Mouse (Mus musculus): ENCODE results near the gene Myo16. TPM values are rescaled to one million over a fixed set of nuclear protein-coding genes. Genes with fewer than 3 reads are reported as not detected.

Myo16 gene
- polyA plus RNA-seq, 1 experiment = not detected

DNA sequence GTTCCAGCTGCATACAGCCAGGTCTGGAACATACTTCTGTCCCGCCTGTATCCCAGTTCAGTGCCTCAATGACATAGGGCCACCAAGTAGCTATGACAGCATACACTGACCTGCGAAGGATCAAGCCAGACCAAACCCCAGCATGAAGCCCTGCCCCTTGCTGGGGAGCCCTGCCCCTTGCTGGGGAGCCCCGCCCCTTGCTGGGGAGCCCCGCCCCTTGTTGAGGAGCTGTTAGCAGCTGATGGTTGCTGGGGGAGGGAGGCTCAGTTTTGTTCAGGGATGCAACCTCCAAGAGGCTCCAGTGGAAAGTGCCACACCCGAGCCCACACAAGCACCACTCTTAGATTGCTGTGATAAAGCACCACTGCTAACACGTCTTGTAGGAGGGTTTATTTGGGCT is 266.8 kb downstream of the Myo16 start:
- no peaks in the 10 kb centered on the region for H3K9me3 ChIP-seq (replicated peaks; ENCODE audit: control insufficient read depth, insufficient read depth, low read length, poor library complexity, severe bottlenecking)
- no peak overlapping the region for H3K9ac ChIP-seq (ENCODE audit: low read depth, poor library complexity, severe bottlenecking)
- no peaks in the 10 kb centered on the region for H3K4me1 ChIP-seq (ENCODE audit: control insufficient read depth, insufficient read depth, low read length)
- no peak for TF ChIP-seq EP300 (IDR thresholded peaks at IDR 0.05; ENCODE audit: insufficient read depth, low read depth, low read length)
- no peak overlapping the region for H3K4me3 ChIP-seq (ENCODE audit: low read depth, low read length)
- H3K36me3 ChIP-seq (ENCODE audit: control insufficient read depth, insufficient read depth, low read length, poor library complexity, severe bottlenecking) = no peaks in the 10 kb centered on the region
- no peak overlapping the region for H3K27ac ChIP-seq (ENCODE audit: insufficient read depth, low read length)
- H3K27me3 ChIP-seq (ENCODE audit: control insufficient read depth, insufficient read depth, low read length, poor library complexity, severe bottlenecking) = no peaks in the 10 kb centered on the region

DNA sequence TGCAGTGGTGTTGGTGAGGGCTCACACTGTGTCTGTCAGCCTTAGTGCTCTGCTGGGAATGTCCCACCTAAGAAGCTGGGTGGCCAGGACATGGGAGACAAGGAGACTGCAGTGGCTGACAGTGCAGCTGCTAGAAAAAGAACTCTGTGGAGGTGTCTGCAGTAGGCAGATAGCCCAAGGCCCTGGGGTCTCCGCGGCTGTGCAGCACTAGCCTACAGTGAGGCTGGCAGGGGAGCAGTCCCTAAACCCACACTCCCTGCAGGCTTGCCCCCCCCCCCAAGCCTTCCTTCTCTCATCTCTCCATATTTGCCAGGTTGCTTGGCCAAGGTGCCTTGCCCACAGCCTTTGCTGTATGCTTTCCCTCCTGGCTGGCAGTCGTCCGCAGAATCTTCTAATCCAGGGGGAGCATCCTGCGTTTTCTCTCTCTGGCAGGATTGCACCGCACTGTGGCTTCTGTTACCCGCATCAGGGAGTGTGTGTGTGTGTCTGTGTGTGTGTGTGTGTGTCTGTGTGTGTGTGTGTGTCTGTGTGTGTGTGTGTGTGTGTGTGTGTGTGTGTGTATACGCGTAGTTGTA is 267.9 kb downstream of the Myo16 start:
- no peaks in the 10 kb centered on the region for H3K4me1 ChIP-seq (ENCODE audit: control insufficient read depth, insufficient read depth, low read length)
- H3K36me3 ChIP-seq (ENCODE audit: control insufficient read depth, insufficient read depth, low read length, poor library complexity, severe bottlenecking) = no peaks in the 10 kb centered on the region
- H3K9ac ChIP-seq (ENCODE audit: low read depth, poor library complexity, severe bottlenecking) = no peak overlapping the region
- no peak overlapping the region for H3K27ac ChIP-seq (ENCODE audit: insufficient read depth, low read length)
- TF ChIP-seq CTCF (IDR thresholded peaks at IDR 0.05; ENCODE audit: low read depth, low read length) (no peak), POLR2A (IDR thresholded peaks at IDR 0.05; ENCODE audit: insufficient read depth, low read length) (no peak), EP300 (IDR thresholded peaks at IDR 0.05; ENCODE audit: insufficient read depth, low read depth, low read length) (no peak)
- no peak overlapping the region for H3K4me3 ChIP-seq (ENCODE audit: low read depth, low read length)
- H3K9me3 ChIP-seq (replicated peaks; ENCODE audit: control insufficient read depth, insufficient read depth, low read length, poor library complexity, severe bottlenecking) = no peaks in the 10 kb centered on the region
- no peaks in the 10 kb centered on the region for H3K27me3 ChIP-seq (ENCODE audit: control insufficient read depth, insufficient read depth, low read length, poor library complexity, severe bottlenecking)

GRCm38 (mm10) chr8:10435492-10435891 is 281.8 kb downstream of the Myo16 start:
- Histone ChIP-seq H3K27me3 (ENCODE audit: control insufficient read depth, insufficient read depth, low read length, poor library complexity, severe bottlenecking) (no peaks in the 10 kb centered on the region), H3K36me3 (ENCODE audit: control insufficient read depth, insufficient read depth, low read length, poor library complexity, severe bottlenecking) (no peaks in the 10 kb centered on the region), H3K9me3 (replicated peaks; ENCODE audit: control insufficient read depth, insufficient read depth, low read length, poor library complexity, severe bottlenecking) (no peaks in the 10 kb centered on the region), H3K9ac (ENCODE audit: low read depth, poor library complexity, severe bottlenecking) (no peak overlapping the region), H3K4me1 (ENCODE audit: control insufficient read depth, insufficient read depth, low read length) (no peaks in the 10 kb centered on the region), H3K4me3 (ENCODE audit: low read depth, low read length) (no peak overlapping the region), H3K27ac (ENCODE audit: insufficient read depth, low read length) (no peak overlapping the region)
- no peak for TF ChIP-seq POLR2A (IDR thresholded peaks at IDR 0.05; ENCODE audit: insufficient read depth, low read length)
- no peak for TF ChIP-seq CTCF (IDR thresholded peaks at IDR 0.05; ENCODE audit: low read depth, low read length)
- TF ChIP-seq EP300 (IDR thresholded peaks at IDR 0.05; ENCODE audit: insufficient read depth, low read depth, low read length) = no peak

GRCm38 (mm10) chr8:10438772-10439171 is 285.1 kb downstream of the Myo16 start:
- no peak overlapping the region for H3K4me3 ChIP-seq (ENCODE audit: low read depth, low read length)
- no peak for TF ChIP-seq POLR2A (IDR thresholded peaks at IDR 0.05; ENCODE audit: insufficient read depth, low read length)
- no peak for TF ChIP-seq EP300 (IDR thresholded peaks at IDR 0.05; ENCODE audit: insufficient read depth, low read depth, low read length)
- peak; percentile 95 for TF ChIP-seq CTCF (IDR thresholded peaks at IDR 0.05; ENCODE audit: low read depth, low read length)
- H3K36me3 ChIP-seq (ENCODE audit: control insufficient read depth, insufficient read depth, low read length, poor library complexity, severe bottlenecking) = no peaks in the 10 kb centered on the region
- H3K27me3 ChIP-seq (ENCODE audit: control insufficient read depth, insufficient read depth, low read length, poor library complexity, severe bottlenecking) = no peaks in the 10 kb centered on the region
- H3K9ac ChIP-seq (ENCODE audit: low read depth, poor library complexity, severe bottlenecking) = no peak overlapping the region
- H3K4me1 ChIP-seq (ENCODE audit: control insufficient read depth, insufficient read depth, low read length) = no peaks in the 10 kb centered on the region
- no peak overlapping the region for H3K27ac ChIP-seq (ENCODE audit: insufficient read depth, low read length)
- H3K9me3 ChIP-seq (replicated peaks; ENCODE audit: control insufficient read depth, insufficient read depth, low read length, poor library complexity, severe bottlenecking) = no peaks in the 10 kb centered on the region

GRCm38 (mm10) chr8:10439595-10440453 is 286.1 kb downstream of the Myo16 start:
- H3K27ac ChIP-seq (ENCODE audit: insufficient read depth, low read length) = no peak overlapping the region
- no peaks in the 10 kb centered on the region for H3K36me3 ChIP-seq (ENCODE audit: control insufficient read depth, insufficient read depth, low read length, poor library complexity, severe bottlenecking)
- no peaks in the 10 kb centered on the region for H3K9me3 ChIP-seq (replicated peaks; ENCODE audit: control insufficient read depth, insufficient read depth, low read length, poor library complexity, severe bottlenecking)
- H3K9ac ChIP-seq (ENCODE audit: low read depth, poor library complexity, severe bottlenecking) = no peak overlapping the region
- no peak for TF ChIP-seq CTCF (IDR thresholded peaks at IDR 0.05; ENCODE audit: low read depth, low read length)
- no peak overlapping the region for H3K4me3 ChIP-seq (ENCODE audit: low read depth, low read length)
- no peaks in the 10 kb centered on the region for H3K4me1 ChIP-seq (ENCODE audit: control insufficient read depth, insufficient read depth, low read length)
- H3K27me3 ChIP-seq (ENCODE audit: control insufficient read depth, insufficient read depth, low read length, poor library complexity, severe bottlenecking) = no peaks in the 10 kb centered on the region

DNA sequence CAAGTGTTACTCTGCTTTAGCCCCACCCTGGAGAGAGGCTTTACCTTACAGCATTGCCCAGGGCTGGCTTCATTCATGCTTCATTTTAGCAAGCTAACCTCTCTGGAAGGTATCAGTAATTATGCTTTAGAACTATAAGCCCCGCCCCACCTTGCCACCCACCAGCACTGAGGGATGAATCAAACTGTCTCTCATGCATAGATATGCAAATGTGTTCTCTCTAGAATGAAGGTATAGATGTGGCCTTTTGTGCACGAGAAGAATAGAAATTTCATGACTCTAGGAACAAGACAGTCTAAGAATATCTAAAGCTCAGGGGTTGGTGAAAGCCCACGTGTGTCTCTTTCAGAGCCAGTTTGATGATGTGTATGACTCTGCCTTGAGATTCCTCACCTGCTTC is 288.9 kb downstream of the Myo16 start:
- no peaks in the 10 kb centered on the region for H3K4me1 ChIP-seq (ENCODE audit: control insufficient read depth, insufficient read depth, low read length)
- H3K9me3 ChIP-seq (replicated peaks; ENCODE audit: control insufficient read depth, insufficient read depth, low read length, poor library complexity, severe bottlenecking) = no peaks in the 10 kb centered on the region
- TF ChIP-seq POLR2A (IDR thresholded peaks at IDR 0.05; ENCODE audit: insufficient read depth, low read length) (no peak), EP300 (IDR thresholded peaks at IDR 0.05; ENCODE audit: insufficient read depth, low read depth, low read length) (no peak), CTCF (IDR thresholded peaks at IDR 0.05; ENCODE audit: low read depth, low read length) (no peak)
- no peak overlapping the region for H3K4me3 ChIP-seq (ENCODE audit: low read depth, low read length)
- no peak overlapping the region for H3K9ac ChIP-seq (ENCODE audit: low read depth, poor library complexity, severe bottlenecking)
- no peaks in the 10 kb centered on the region for H3K36me3 ChIP-seq (ENCODE audit: control insufficient read depth, insufficient read depth, low read length, poor library complexity, severe bottlenecking)
- no peak overlapping the region for H3K27ac ChIP-seq (ENCODE audit: insufficient read depth, low read length)
- H3K27me3 ChIP-seq (ENCODE audit: control insufficient read depth, insufficient read depth, low read length, poor library complexity, severe bottlenecking) = no peaks in the 10 kb centered on the region

All from ES-Bruce4 (cell line).